Mouse (Mus musculus) mesoderm, embryonic 11.5 days (tissue): Measurements from ENCODE around the gene Nt5c1a.

Experiments
- DNase-seq: peaks from one replicate; pipeline ENCODE4 v3.0.0-alpha.2; 2012; ENCODE audit warnings: low read depth, low spot score

The Nt5c1a gene

GRCm38 (mm10) chr4:123247147-123247880, 46.0 kb downstream of the Nt5c1a start:
- DNase-seq, result peak; percentile 22

- DNase-seq, result no peak
These were observed 47.8 kb downstream of the Nt5c1a start for GRCm38 (mm10) chr4:123248971-123249567.

- DNase-seq, result no peak
These were observed 50.9 kb downstream of the Nt5c1a start for GRCm38 (mm10) chr4:123252214-123252613.

GRCm38 (mm10) chr4:123254617-123255016, 53.3 kb downstream of the Nt5c1a start:
- peak; percentile 79 for DNase-seq

GRCm38 (mm10) chr4:123260071-123260746, 58.9 kb downstream of the Nt5c1a start:
- peak; percentile 78 for DNase-seq

GRCm38 (mm10) chr4:123261721-123262401, 60.6 kb downstream of the Nt5c1a start, which contains the start of gene Pabpc4:
TSS of gene Pabpc4 (plus strand) at chr4:123262351.
- DNase-seq, result no peak
